ENCODE assay signal across 24 mouse cellular contexts in genomic region chr11:51927106-51927505, GRCm38 (mm10). TPM values are rescaled to one million over a fixed set of nuclear protein-coding genes. Genes with fewer than 3 reads are reported as not detected.
A peak's percentile ranks its signal among the peaks of the same experiment; 100 is the strongest.
DNase-seq lines count a peak whose midpoint lies in the region; ATAC-seq and TF ChIP-seq lines count a peak whose summit lies in the region.
"Had no signal": no experiment of that assay in that cellular context is flagged by ENCODE, and none has a peak within 500 bp of the region (broad histone marks: within the 10 kb centered on the region; RNA-seq: fewer than 3 reads in every experiment).

No protein-coding gene starts in this region.

- TF ChIP-seq POLR2A in MEL (IDR thresholded peaks at IDR 0.05; ENCODE audit: control insufficient read depth in 1 of 2, insufficient read depth in 1 of 2, low read depth in 1 of 2, low read length in 2 of 2, poor library complexity in 1 of 2) = no peak

- no peaks in the 10 kb centered on the region for H3K36me3 ChIP-seq in lung, embryonic 16.5 days (ENCODE audit: control insufficient read depth, insufficient read depth, low read length)
- peaks cover 0 to 12% of the 10 kb centered on the region in 2 experiments; a peak in 2 of 4 replicates for H3K36me3 ChIP-seq in MEL (ENCODE audit: control insufficient read depth in 1 of 2, insufficient read depth in 2 of 2, low read length in 2 of 2)
- H3K36me3 ChIP-seq in macrophage (ENCODE audit: inconsistent target) = no peaks in the 10 kb centered on the region
- no peaks in the 10 kb centered on the region for H3K36me3 ChIP-seq in midbrain, embryonic 13.5 days
- H3K36me3 ChIP-seq: embryonic facial prominence, embryonic 12.5 days; forebrain, embryonic 12.5 days; heart, embryonic 10.5 days; hindbrain, embryonic 12.5 days; limb, embryonic 12.5 days had no signal

- ATAC-seq in lung, embryonic 16.5 days (ENCODE audit: low read depth) = peak; percentile 49; the same call in 1 of the 2 replicates
- ATAC-seq in midbrain, embryonic 13.5 days = no peak
- ATAC-seq: intestine, postnatal 0 days had no signal

- 58% methylated on average over 2 of the region's 2 CpGs for WGBS in lung, embryonic 16.5 days
- WGBS in macrophage (ENCODE audit: missing documents) = 4% methylated on average over 2 of the region's 2 CpGs
- 80% methylated on average over 2 of the region's 2 CpGs for WGBS in midbrain, embryonic 13.5 days

- no peak overlapping the region for H3K4me2 ChIP-seq in lung, embryonic 16.5 days (ENCODE audit: low read depth, low read length)
- H3K4me2 ChIP-seq in midbrain, embryonic 13.5 days (replicated peaks) = no peak overlapping the region
- H3K4me2 ChIP-seq: embryonic facial prominence, embryonic 12.5 days; forebrain, embryonic 12.5 days; hindbrain, embryonic 12.5 days; limb, embryonic 12.5 days; midbrain, embryonic 11.5 days had no signal

- DNase-seq in layer of hippocampus, adult 11-12 months (ENCODE audit: low spot score) = peak; percentile 52
- no peak for DNase-seq in layer of hippocampus, adult 8-10 months (ENCODE audit: low spot score in 2 of 2)
- no peak for DNase-seq in lung, adult 18-20 months
- peak; percentile 44 for DNase-seq in MEL (ENCODE audit: low read depth, low spot score)
- DNase-seq in cerebellum, adult 9-11 months = no peak
- DNase-seq: adrenal gland, postnatal 10 days; cerebellum, adult 11 months; cerebellum, postnatal 10 days; gastrocnemius, postnatal 36 days; kidney, postnatal 4 days; lung, postnatal 36 days; right cerebral cortex, postnatal 14 days; spleen, adult 18-20 months had no signal

- no peak for TF ChIP-seq RAD21 in MEL (IDR thresholded peaks at IDR 0.05; ENCODE audit: low read depth, low read length)

- no peak overlapping the region for H3K27ac ChIP-seq in lung, embryonic 16.5 days (ENCODE audit: low read length)
- H3K27ac ChIP-seq in MEL (ENCODE audit: control insufficient read depth, low read depth, low read length) (peak overlapping the region; percentile 11; the same call in 1 of the 2 replicates), macrophage (peak overlapping the region; percentile 90)
- no peak overlapping the region for H3K27ac ChIP-seq in midbrain, embryonic 13.5 days
- H3K27ac ChIP-seq: embryonic facial prominence, embryonic 12.5 days; forebrain, embryonic 12.5 days; heart, embryonic 10.5 days; hindbrain, embryonic 12.5 days; limb, embryonic 12.5 days; liver, embryonic 14.5 days had no signal

- H3K4me1 ChIP-seq in lung, embryonic 16.5 days (replicated peaks; ENCODE audit: control insufficient read depth, insufficient read depth, low read length) = no peaks in the 10 kb centered on the region
- peaks cover 3 to 10% of the 10 kb centered on the region in 2 experiments; a peak in 3 of 4 replicates for H3K4me1 ChIP-seq in MEL (ENCODE audit: control insufficient read depth in 1 of 2, insufficient read depth in 2 of 2, low read length in 2 of 2)
- H3K4me1 ChIP-seq in midbrain, embryonic 13.5 days (replicated peaks) = no peaks in the 10 kb centered on the region
- H3K4me1 ChIP-seq: embryonic facial prominence, embryonic 12.5 days; forebrain, embryonic 12.5 days; heart, embryonic 10.5 days; hindbrain, embryonic 12.5 days; limb, embryonic 12.5 days had no signal

- H3K9me3 ChIP-seq in lung, embryonic 16.5 days (ENCODE audit: control insufficient read depth, low read length) = 0 out of 2 replicates have a peak, but pooled peaks cover 3% of the 10 kb centered on the region
- no peaks in the 10 kb centered on the region for H3K9me3 ChIP-seq in MEL (replicated peaks; ENCODE audit: insufficient read depth, low read length)
- peaks cover 12% of the 10 kb centered on the region; the same call in 1 of the 2 replicates for H3K9me3 ChIP-seq in midbrain, embryonic 13.5 days
- H3K9me3 ChIP-seq: heart, embryonic 10.5 days had no signal

- no peak for TF ChIP-seq CTCF in MEL (IDR thresholded peaks at IDR 0.05 in 2 of 3, conservative IDR thresholded peaks at IDR 0.05 in 1 of 3; ENCODE audit: control insufficient read depth in 1 of 3, insufficient read depth in 1 of 3, low read depth in 2 of 3, low read length in 3 of 3, poor library complexity in 1 of 3, severe bottlenecking in 1 of 3)

- H3K4me3 ChIP-seq in lung, embryonic 16.5 days (ENCODE audit: low read length) = no peak overlapping the region
- H3K4me3 ChIP-seq in MEL (ENCODE audit: control insufficient read depth in 1 of 2, insufficient read depth in 1 of 2, low read depth in 2 of 2, low read length in 2 of 2) (0 out of 4 replicates have a peak overlapping the region, but pooled peaks of 1 of the 2 experiments have one; percentile 9), macrophage (ENCODE audit: inconsistent target) (no peak overlapping the region)
- no peak overlapping the region for H3K4me3 ChIP-seq in midbrain, embryonic 13.5 days (replicated peaks)
- H3K4me3 ChIP-seq: embryonic facial prominence, embryonic 12.5 days; forebrain, embryonic 12.5 days; heart, embryonic 10.5 days; hindbrain, embryonic 12.5 days; limb, embryonic 12.5 days had no signal

- no peaks in the 10 kb centered on the region for H3K79me2 ChIP-seq in MEL (ENCODE audit: control insufficient read depth, insufficient read depth, low read length, poor library complexity)
- H3K79me2 ChIP-seq in macrophage (ENCODE audit: inconsistent target) = no peaks in the 10 kb centered on the region

- H3K27me3 ChIP-seq in lung, embryonic 16.5 days (ENCODE audit: control insufficient read depth, insufficient read depth, low read depth, low read length) = no peaks in the 10 kb centered on the region
- no peaks in the 10 kb centered on the region for H3K27me3 ChIP-seq in MEL (ENCODE audit: control insufficient read depth in 1 of 2, insufficient read depth in 2 of 2, low read length in 2 of 2)
- no peaks in the 10 kb centered on the region for H3K27me3 ChIP-seq in midbrain, embryonic 13.5 days
- H3K27me3 ChIP-seq: embryonic facial prominence, embryonic 12.5 days; forebrain, embryonic 12.5 days; hindbrain, embryonic 12.5 days; limb, embryonic 12.5 days had no signal

- H3K9ac ChIP-seq in lung, embryonic 16.5 days (ENCODE audit: low read length) = no peak overlapping the region
- no peak overlapping the region; the same call in 1 of the 2 replicates for H3K9ac ChIP-seq in MEL (ENCODE audit: control insufficient read depth, low read depth, low read length, poor library complexity, severe bottlenecking)
- H3K9ac ChIP-seq in midbrain, embryonic 13.5 days (replicated peaks) = no peak overlapping the region
- H3K9ac ChIP-seq: embryonic facial prominence, embryonic 12.5 days; forebrain, embryonic 12.5 days; hindbrain, embryonic 12.5 days; limb, embryonic 12.5 days; liver, embryonic 14.5 days had no signal

- no peak for TF ChIP-seq EP300 in MEL (IDR thresholded peaks at IDR 0.05; ENCODE audit: low read depth in 1 of 2, low read length in 2 of 2)

TF ChIP-seq in MEL, 35 proteins besides CTCF, POLR2A, EP300 and RAD21:
- TF ChIP-seq TAL1 (IDR thresholded peaks at IDR 0.05; ENCODE audit: low read length) (no peak), ZNF384 (IDR thresholded peaks at IDR 0.05; ENCODE audit: low read depth, low read length) (no peak), POLR2AphosphoS5 (IDR thresholded peaks at IDR 0.05; ENCODE audit: borderline replicate concordance, low read depth, low read length) (no peak)

RNA-seq across cellular contexts. Expression of gene Cdkn2aipnl, which starts 40.4 kb away (rescaled TPM):
- 10 to 100 TPM; 35.7 to 42.8 (median 39.5) TPM for total RNA-seq in layer of hippocampus, adult 8-10 months (2022)
- polyA plus RNA-seq in lung, embryonic 16.5 days (2015; fragmentation: Nextera tagmentation; extraction: Ambion mirVana) = 106 TPM in 2 replicates
- total RNA-seq in MEL (2012; rRNA removed) = 91.9 and 111 TPM in 2 replicates
- 10 to 100 TPM in 1 of 2 experiments, not detected in 1; 74.5 TPM for polyA plus RNA-seq in MEL (2012; ENCODE audit: insufficient read depth in 1 of 2, insufficient read length in 2 of 2, low read depth in 1 of 2, low replicate concordance in 2 of 2, missing spikeins in 1 of 2)
- 1 to 10 TPM in 22 of 26 experiments, under 1 TPM in 4; 0.71 to 8.7 (median 3.0) TPM for total RNA-seq in macrophage (2018; cell fraction: chromatin; rRNA removed)
- 10 to 100 TPM; 17.1 to 39.7 (median 31.0) TPM for total RNA-seq in macrophage (2018; cell fraction: cytosol; rRNA removed)
- 10 to 100 TPM in 11 of 26 experiments, 1 to 10 TPM in 15; 2.3 to 23.6 (median 9.0) TPM for total RNA-seq in macrophage (2018; cell fraction: nucleus; rRNA removed)
- polyA plus RNA-seq in macrophage (2018) = 23.7 to 60.3 TPM (median 39.3 TPM) in 3 replicates
- polyA plus RNA-seq in midbrain, embryonic 13.5 days (2015; fragmentation: Nextera tagmentation; extraction: Ambion mirVana) = 118 and 120 TPM in 2 replicates

Comparison
In these comparisons a context has a peak if more than half of its experiments do, and no peak if none do; other contexts are left out.
1. DNase-seq: peak in layer of hippocampus, adult 11-12 months (single experiment) and MEL (single experiment); none in layer of hippocampus, adult 8-10 months (0 of 2), lung, adult 18-20 months (0 of 2) and cerebellum, adult 9-11 months (single experiment).
2. H3K27ac ChIP-seq: peak in MEL (single experiment) and macrophage (single experiment); none in lung, embryonic 16.5 days (single experiment) and midbrain, embryonic 13.5 days (single experiment).